Mouse (Mus musculus): Measurements from ENCODE around the gene Stat5a.

DNA sequence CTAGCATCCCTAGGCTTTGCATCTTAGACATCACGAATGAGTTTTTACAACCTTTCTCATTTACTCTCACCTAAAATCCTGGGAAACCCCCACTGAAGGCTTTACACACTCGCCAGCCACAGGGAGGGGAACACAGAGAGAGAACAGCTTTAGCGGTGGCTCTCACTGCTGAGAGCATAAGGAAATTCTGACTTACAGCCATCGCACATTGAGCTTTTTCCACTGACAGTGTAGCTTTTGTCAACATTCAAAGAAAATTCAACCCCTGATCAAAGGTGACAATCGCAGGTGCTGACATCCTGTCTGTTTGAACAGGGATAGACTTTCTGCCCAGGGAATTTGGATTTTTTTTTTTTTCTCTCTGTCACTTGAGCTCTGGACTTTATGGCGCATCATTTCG lies 17.1 kb upstream of the Stat5a start:
- no peak for TF ChIP-seq POLR2A (IDR thresholded peaks at IDR 0.05; ENCODE audit: control insufficient read depth, extremely low read depth, insufficient read depth, low read length, poor library complexity)
- no peak for TF ChIP-seq CTCF (IDR thresholded peaks at IDR 0.05; ENCODE audit: borderline replicate concordance, control insufficient read depth, extremely low read depth, insufficient read depth, low read length, poor library complexity)
